Mouse (Mus musculus) heart, postnatal 0 days (tissue): ENCODE data around the gene Prm1. TPM values are rescaled to one million over a fixed set of nuclear protein-coding genes. Genes with fewer than 3 reads are reported as not detected.

Experiments
- ATAC-seq: fragments of 200-750 bp; cut with Nextera tagmentation; 2 replicates; pipeline ENCODE4 v1.8.0; 2017; ENCODE audit warnings: low read depth, moderate number of reproducible peaks, moderate library complexity; ENCODE audit not compliant: insufficient read depth
- DNase-seq: peaks from one replicate; pipeline ENCODE4 v3.0.0-alpha.2; 2016; ENCODE audit warnings: low spot score
- H3K27ac ChIP-seq: fragments of 300-500 bp; sonication (generic); 2 replicates; pipeline ENCODE4 v1.5.1; 2014; ENCODE audit warnings: low read depth, mild to moderate bottlenecking
- H3K27me3 ChIP-seq: fragments of 300-500 bp; sonication (generic); 2 replicates; pipeline ENCODE4 v1.6.1; 2014; ENCODE audit warnings: low read length, mixed read lengths; ENCODE audit not compliant: control insufficient read depth, insufficient read depth
- H3K36me3 ChIP-seq: fragments of 300-500 bp; sonication (generic); replicated peaks from 2 replicates; pipeline ENCODE4 v1.6.1; 2014; ENCODE audit warnings: low read length, mixed read lengths; ENCODE audit not compliant: control insufficient read depth, insufficient read depth
- H3K4me1 ChIP-seq: fragments of 300-500 bp; sonication (generic); 2 replicates; pipeline ENCODE4 v1.6.1; 2014; ENCODE audit warnings: antibody characterized with exemption; ENCODE audit not compliant: control insufficient read depth, insufficient read depth
- H3K4me2 ChIP-seq: fragments of 300-500 bp; sonication (generic); 2 replicates; pipeline ENCODE4 v1.6.1; 2014; ENCODE audit warnings: low read depth, mild to moderate bottlenecking, low read length, moderate library complexity
- H3K4me3 ChIP-seq: fragments of 300-500 bp; sonication (generic); 2 replicates; pipeline ENCODE4 v1.5.1; 2014; ENCODE audit warnings: low read depth, low read length
- H3K9ac ChIP-seq: fragments of 300-500 bp; sonication (generic); replicated peaks from 2 replicates; pipeline ENCODE4 v1.6.1; 2014; ENCODE audit warnings: low read depth, low read length, mixed read lengths
- H3K9me3 ChIP-seq: fragments of 300-500 bp; sonication (generic); replicated peaks from 2 replicates; pipeline ENCODE4 v1.6.1; 2016; ENCODE audit warnings: low read length; ENCODE audit not compliant: control insufficient read depth
- CTCF ChIP-seq: IDR thresholded peaks from 2 replicates; pipeline ENCODE4 v1.5.1; 2016; ENCODE audit warnings: antibody characterized with exemption, control low read depth, low read depth
- EP300 ChIP-seq: IDR thresholded peaks from 2 replicates; pipeline ENCODE4 v1.6.1; 2016; ENCODE audit warnings: antibody characterized with exemption, low read depth
- WGBS: fragments of 180-500 bp; shearing (Covaris S2); extraction: QIAGEN DNeasy Blood & Tissue Kit; methylation state at CpG from one replicate; pipeline ENCODE4 v1.1.7; 2014; 5-methylcytosine and 5-hydroxymethylcytosine counted together
- polyA plus RNA-seq: library from polyadenylated mRNA; unstranded; fragments of >200 nt; fragmentation: Nextera tagmentation; extraction: Ambion mirVana; gene quantifications from 2 replicates; pipeline ENCODE4 v1.2.1, GENCODE M21; 2015
- total RNA-seq: library from RNA; depleted of rRNA; stranded (reverse); fragments of >200 nt; gene quantifications from 2 replicates; pipeline ENCODE4 v1.2.3, GENCODE M21; 2014; ENCODE audit warnings: low replicate concordance

The Prm1 gene
- total and polyA plus RNA-seq, 2 experiments from 2014 or later, result not detected

GRCm38 (mm10) chr16:10771769-10772510 lies 33.7 kb downstream of the Prm1 start:
- H3K36me3 ChIP-seq, result no peaks in the 10 kb centered on the region
- H3K9ac ChIP-seq, result no peak overlapping the region
- ATAC-seq (no peak), DNase-seq (no peak)
- H3K4me1 ChIP-seq, result no peaks in the 10 kb centered on the region
- no peaks in the 10 kb centered on the region for H3K9me3 ChIP-seq
- no peak overlapping the region for H3K27ac ChIP-seq
- WGBS, result 72% methylated on average over 19 of the region's 19 CpGs
- H3K27me3 ChIP-seq, result 0 out of 2 replicates have a peak, but pooled peaks cover 4% of the 10 kb centered on the region
- H3K4me2 ChIP-seq, result no peak overlapping the region
- H3K4me3 ChIP-seq, result no peak overlapping the region
- TF ChIP-seq CTCF, result no peak
- TF ChIP-seq EP300, result no peak

DNA sequence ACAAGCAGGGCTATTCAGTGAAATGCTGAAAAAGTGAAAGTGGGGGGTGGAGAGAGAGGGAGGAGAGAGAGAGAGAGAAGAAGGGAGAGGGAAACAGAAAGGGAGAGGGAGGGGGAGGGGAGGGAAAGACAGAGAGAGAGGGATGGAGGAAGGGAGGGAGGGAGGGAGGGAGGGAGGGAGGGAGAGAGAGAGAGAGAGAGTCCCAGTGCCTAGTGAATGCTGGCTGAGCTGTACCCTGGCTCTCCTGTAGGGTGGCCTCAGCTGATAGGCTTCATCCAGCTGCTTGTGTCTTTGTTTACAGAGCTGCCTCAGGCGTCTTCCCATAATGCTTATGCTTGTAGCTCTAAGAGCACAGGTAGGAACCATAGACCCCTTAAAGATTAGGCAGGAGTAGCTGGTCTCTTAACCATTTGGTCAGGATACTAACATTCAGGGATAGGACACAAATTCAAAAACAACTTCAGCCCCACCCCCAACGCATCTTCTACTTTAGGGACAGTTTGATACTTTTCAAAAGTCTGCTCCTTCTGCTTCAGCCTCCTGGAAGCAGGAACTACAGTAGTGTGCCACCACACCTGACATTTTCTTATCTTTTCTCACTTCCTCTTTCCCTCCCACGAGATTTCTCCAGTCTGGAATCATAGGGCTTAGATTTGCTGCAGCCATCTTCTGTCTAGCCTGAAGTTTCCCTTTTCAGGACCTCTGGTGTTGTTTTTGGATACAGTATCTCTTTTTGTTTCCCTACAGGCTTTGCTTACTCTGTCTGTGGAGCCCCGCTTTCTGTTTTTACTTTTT lies 34.9 kb downstream of the Prm1 start:
- Histone ChIP-seq H3K27ac (no peak overlapping the region), H3K4me3 (no peak overlapping the region), H3K36me3 (no peaks in the 10 kb centered on the region), H3K9ac (no peak overlapping the region), H3K4me1 (no peaks in the 10 kb centered on the region), H3K27me3 (0 out of 2 replicates have a peak, but pooled peaks cover 4% of the 10 kb centered on the region), H3K4me2 (no peak overlapping the region), H3K9me3 (no peaks in the 10 kb centered on the region)
- TF ChIP-seq CTCF (peak; percentile 11; the same call in 1 of the 2 replicates), EP300 (no peak)
- ATAC-seq (no peak), DNase-seq (no peak)
- WGBS, result 33% methylated on average over 4 of the region's 4 CpGs

GRCm38 (mm10) chr16:10769661-10770060 lies 36.0 kb downstream of the Prm1 start:
- ATAC-seq, result no peak
- H3K4me1 ChIP-seq, result no peaks in the 10 kb centered on the region
- no peak overlapping the region for H3K27ac ChIP-seq
- no peak overlapping the region for H3K9ac ChIP-seq
- 0 out of 2 replicates have a peak, but pooled peaks cover 4% of the 10 kb centered on the region for H3K27me3 ChIP-seq
- H3K9me3 ChIP-seq, result no peaks in the 10 kb centered on the region
- TF ChIP-seq CTCF (no peak), EP300 (no peak)
- H3K4me2 ChIP-seq, result no peak overlapping the region
- 31% methylated on average over 2 of the region's 2 CpGs for WGBS
- no peak for DNase-seq
- no peak overlapping the region for H3K4me3 ChIP-seq
- no peaks in the 10 kb centered on the region for H3K36me3 ChIP-seq

DNA sequence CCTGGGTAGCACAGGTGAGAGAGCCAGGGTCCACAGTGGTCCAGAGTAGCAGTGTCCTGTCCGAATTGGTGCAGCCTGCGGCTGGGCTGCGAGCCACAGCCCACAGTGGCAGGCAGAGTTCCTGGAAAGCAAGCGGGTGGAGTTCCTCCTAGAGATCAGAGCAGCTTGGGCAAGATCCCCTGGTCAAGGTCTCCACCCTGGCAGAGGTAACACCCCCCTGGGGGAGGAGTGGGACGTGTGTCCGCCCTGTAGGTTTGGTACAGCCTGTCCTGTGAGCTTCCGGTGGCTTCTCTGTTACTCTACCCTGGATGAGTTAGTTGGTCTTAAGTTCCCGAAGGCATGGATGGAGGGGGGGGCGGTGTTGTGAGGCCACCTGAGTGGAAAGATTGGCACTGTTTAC lies 36.8 kb downstream of the Prm1 start:
- no peak overlapping the region for H3K27ac ChIP-seq
- H3K4me2 ChIP-seq, result no peak overlapping the region
- no peaks in the 10 kb centered on the region for H3K9me3 ChIP-seq
- TF ChIP-seq CTCF (no peak), EP300 (no peak)
- H3K4me1 ChIP-seq, result no peaks in the 10 kb centered on the region
- WGBS, result 50% methylated on average over 9 of the region's 9 CpGs
- ATAC-seq (no peak), DNase-seq (no peak)
- no peak overlapping the region for H3K9ac ChIP-seq
- H3K27me3 ChIP-seq, result 0 out of 2 replicates have a peak, but pooled peaks cover 4% of the 10 kb centered on the region
- H3K36me3 ChIP-seq, result no peaks in the 10 kb centered on the region
- no peak overlapping the region for H3K4me3 ChIP-seq

DNA sequence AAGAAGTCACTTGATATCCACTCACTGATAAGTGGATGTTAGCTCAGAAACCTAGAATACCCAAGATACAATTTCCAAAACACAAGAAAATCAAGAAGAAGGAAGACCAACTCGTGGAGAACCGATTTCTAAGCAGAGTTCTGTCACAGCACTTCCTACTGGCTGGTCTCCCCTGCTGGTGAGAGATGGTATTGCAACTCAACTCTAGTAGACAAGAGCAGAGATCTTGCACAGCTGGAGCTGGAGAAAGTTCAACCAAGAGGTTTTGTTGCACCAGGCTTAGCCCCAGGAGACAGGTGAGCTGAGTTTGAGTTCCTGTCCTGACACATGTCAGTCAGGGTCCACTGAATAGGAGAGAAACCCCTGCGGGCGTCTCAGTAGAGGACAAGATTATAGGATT lies 38.5 kb downstream of the Prm1 start:
- DNase-seq (peak; percentile 79), ATAC-seq (no peak)
- no peak overlapping the region for H3K9ac ChIP-seq
- 32% methylated on average over 4 of the region's 4 CpGs for WGBS
- no peak overlapping the region for H3K27ac ChIP-seq
- H3K4me1 ChIP-seq, result no peaks in the 10 kb centered on the region
- no peaks in the 10 kb centered on the region for H3K36me3 ChIP-seq
- no peaks in the 10 kb centered on the region for H3K9me3 ChIP-seq
- H3K4me3 ChIP-seq, result no peak overlapping the region
- TF ChIP-seq CTCF, result peak; percentile 93
- TF ChIP-seq EP300, result no peak
- 0 out of 2 replicates have a peak, but pooled peaks cover 4% of the 10 kb centered on the region for H3K27me3 ChIP-seq
- no peak overlapping the region for H3K4me2 ChIP-seq
